Mouse (Mus musculus) erythroblast, embryonic 14.5 days (primary cell): ENCODE data around the gene Evl. TPM values are rescaled to one million over a fixed set of nuclear protein-coding genes. Genes with fewer than 3 reads are reported as not detected.
"Not testable (repeated sequence)": the region's sequence is repeated elsewhere in the genome, so short reads cannot be mapped to it uniquely, and the experiment has no call there.

ENCODE experiments used
- H3K27me3 ChIP-seq: 2 replicates; pipeline ENCODE4 v1.6.1; 2012; ENCODE audit warnings: inconsistent platforms; ENCODE audit not compliant: control insufficient read depth
- H3K36me3 ChIP-seq: 2 replicates; pipeline ENCODE4 v1.6.1; 2012; ENCODE audit warnings: mild to moderate bottlenecking, inconsistent platforms; ENCODE audit not compliant: control insufficient read depth
- H3K4me1 ChIP-seq: 2 replicates; pipeline ENCODE4 v1.6.1; 2012; ENCODE audit warnings: inconsistent platforms; ENCODE audit not compliant: control insufficient read depth
- H3K4me3 ChIP-seq: replicated peaks from 2 replicates; pipeline ENCODE3; 2012; ENCODE audit warnings: moderate library complexity, mild to moderate bottlenecking, inconsistent platforms
- H3K9me3 ChIP-seq: 2 replicates; pipeline ENCODE4 v1.6.1; 2012; ENCODE audit warnings: low read length, inconsistent platforms, mixed read lengths; ENCODE audit not compliant: control insufficient read depth
- GATA1 ChIP-seq: IDR thresholded peaks from 2 replicates; pipeline ENCODE4 v1.6.1; 2012; ENCODE audit warnings: low read length, inconsistent platforms, mixed read lengths
- TAL1 ChIP-seq: IDR thresholded peaks from 3 replicates; pipeline ENCODE4 v1.6.1; 2012; ENCODE audit warnings: low read length, inconsistent platforms, mixed read lengths
- polyA plus RNA-seq: library from polyadenylated mRNA; stranded (reverse); fragments of >175 nt; gene quantifications from 2 replicates; pipeline ENCODE4 v1.2.3, GENCODE M21; 2012

Gene Evl
- polyA plus RNA-seq: 1.6 and 1.9 TPM in 2 replicates

- H3K36me3 ChIP-seq: no peaks in the 10 kb centered on the region
- H3K9me3 ChIP-seq: no peaks in the 10 kb centered on the region
- TF ChIP-seq GATA1: no peak
- no peak for TF ChIP-seq TAL1
- peak within 1 kb of the TSS; percentile 63 for H3K4me3 ChIP-seq
- peaks cover 6% of the 10 kb centered on the region for H3K4me1 ChIP-seq
- peaks cover 46% of the 10 kb centered on the region for H3K27me3 ChIP-seq
These were observed at the start of gene Evl for GRCm38 (mm10) chr12:108554120-108554841. TSS of gene Evl (plus strand) at chr12:108554720.

GRCm38 (mm10) chr12:108505846-108506245, 48.7 kb upstream of the Evl start:
- TF ChIP-seq GATA1: no peak
- no peak for TF ChIP-seq TAL1
- Histone ChIP-seq H3K4me1 (peaks cover 7% of the 10 kb centered on the region), H3K4me3 (no peak overlapping the region), H3K9me3 (no peaks in the 10 kb centered on the region), H3K36me3 (no peaks in the 10 kb centered on the region), H3K27me3 (peaks cover 2% of the 10 kb centered on the region; the same call in 1 of the 2 replicates)

DNA sequence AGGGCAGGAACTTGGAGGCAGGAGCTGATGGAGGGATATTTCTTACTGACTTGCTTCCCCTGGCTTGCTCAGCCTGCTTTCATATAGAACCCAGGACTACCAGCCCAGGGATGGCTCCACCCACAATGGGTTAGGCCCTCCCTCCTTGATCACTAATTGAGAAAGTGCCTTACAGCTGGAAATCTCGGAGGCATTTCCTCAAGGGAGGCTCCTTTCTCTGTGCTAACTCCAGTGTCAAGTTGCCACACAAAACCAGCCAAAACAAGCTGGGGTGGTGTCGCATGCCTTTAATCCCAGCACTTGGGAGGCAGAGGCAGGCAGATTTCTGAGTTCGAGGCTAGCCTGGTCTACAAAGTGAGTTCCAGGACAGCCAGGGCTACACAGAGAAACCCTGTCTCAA, 47.5 kb upstream of the Evl start:
- H3K27me3 ChIP-seq: not testable (repeated sequence)

GRCm38 (mm10) chr12:108510571-108510970, 43.9 kb upstream of the Evl start:
- no peaks in the 10 kb centered on the region for H3K27me3 ChIP-seq
- TF ChIP-seq GATA1 (no peak), TAL1 (no peak)
- H3K36me3 ChIP-seq: no peaks in the 10 kb centered on the region
- no peaks in the 10 kb centered on the region for H3K4me1 ChIP-seq
- no peak overlapping the region for H3K4me3 ChIP-seq
- no peaks in the 10 kb centered on the region for H3K9me3 ChIP-seq

More for the DNA sequence above, 47.5 kb upstream of the Evl start:
- H3K4me3 ChIP-seq, H3K4me1 ChIP-seq, H3K36me3 ChIP-seq, H3K9me3 ChIP-seq: not testable (repeated sequence)

GRCm38 (mm10) chr12:108511009-108511408, 43.5 kb upstream of the Evl start:
- no peak for TF ChIP-seq GATA1
- TF ChIP-seq TAL1: no peak
- Histone ChIP-seq H3K4me1 (no peaks in the 10 kb centered on the region), H3K27me3 (no peaks in the 10 kb centered on the region), H3K36me3 (no peaks in the 10 kb centered on the region), H3K4me3 (no peak overlapping the region), H3K9me3 (no peaks in the 10 kb centered on the region)

DNA sequence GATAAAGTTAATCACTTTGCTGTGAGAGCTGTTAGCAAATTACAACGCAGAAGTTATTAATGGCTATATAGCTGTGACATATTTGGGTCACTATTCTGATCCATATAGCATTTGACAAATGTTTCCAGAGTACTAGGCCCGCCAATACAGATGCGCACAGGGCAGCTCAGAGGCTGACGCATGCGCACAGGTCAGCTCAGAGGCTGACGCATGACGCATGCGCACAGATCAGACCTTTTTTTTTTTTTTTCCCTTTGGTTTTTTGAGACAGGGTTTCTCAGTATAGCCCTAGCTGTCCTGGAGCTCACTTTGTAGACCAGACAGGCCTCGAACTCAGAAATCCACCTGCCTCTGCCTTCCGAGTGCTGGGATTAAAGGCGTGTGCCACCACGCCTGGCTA, 39.1 kb upstream of the Evl start:
- no peaks in the 10 kb centered on the region for H3K9me3 ChIP-seq
- H3K27me3 ChIP-seq: no peaks in the 10 kb centered on the region
- no peaks in the 10 kb centered on the region for H3K4me1 ChIP-seq
- H3K36me3 ChIP-seq: no peaks in the 10 kb centered on the region
- TF ChIP-seq GATA1 (no peak), TAL1 (no peak)
- H3K4me3 ChIP-seq: no peak overlapping the region

DNA sequence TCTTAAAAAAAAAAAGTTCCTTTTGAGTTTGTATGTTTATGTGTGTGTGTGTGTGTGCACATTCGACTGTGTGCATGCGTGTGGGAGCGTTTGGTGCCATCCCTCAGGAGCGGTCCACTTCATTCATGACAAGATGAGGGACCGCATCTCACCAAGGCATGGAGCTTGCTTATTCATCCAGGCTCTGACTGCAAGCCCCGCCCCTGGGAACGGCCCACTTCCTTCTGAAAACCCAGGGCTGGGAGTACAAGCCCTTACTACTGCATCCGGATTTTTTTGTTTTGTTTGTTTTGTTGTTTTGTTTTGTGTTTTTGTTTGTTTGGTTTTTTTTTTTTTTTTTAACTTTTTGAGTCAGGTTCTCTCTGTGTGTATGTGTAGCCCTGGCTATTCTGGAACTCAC, 35.1 kb upstream of the Evl start:
- no peak for TF ChIP-seq TAL1
- TF ChIP-seq GATA1: no peak
- Histone ChIP-seq H3K36me3 (no peaks in the 10 kb centered on the region), H3K27me3 (no peaks in the 10 kb centered on the region), H3K4me3 (no peak overlapping the region), H3K9me3 (no peaks in the 10 kb centered on the region), H3K4me1 (no peaks in the 10 kb centered on the region)

- no peak for TF ChIP-seq GATA1
- no peak for TF ChIP-seq TAL1
- Histone ChIP-seq H3K9me3 (no peaks in the 10 kb centered on the region), H3K4me1 (no peaks in the 10 kb centered on the region), H3K27me3 (no peaks in the 10 kb centered on the region), H3K36me3 (no peaks in the 10 kb centered on the region), H3K4me3 (no peak overlapping the region)
These were observed 25.3 kb upstream of the Evl start for GRCm38 (mm10) chr12:108529214-108529613.

DNA sequence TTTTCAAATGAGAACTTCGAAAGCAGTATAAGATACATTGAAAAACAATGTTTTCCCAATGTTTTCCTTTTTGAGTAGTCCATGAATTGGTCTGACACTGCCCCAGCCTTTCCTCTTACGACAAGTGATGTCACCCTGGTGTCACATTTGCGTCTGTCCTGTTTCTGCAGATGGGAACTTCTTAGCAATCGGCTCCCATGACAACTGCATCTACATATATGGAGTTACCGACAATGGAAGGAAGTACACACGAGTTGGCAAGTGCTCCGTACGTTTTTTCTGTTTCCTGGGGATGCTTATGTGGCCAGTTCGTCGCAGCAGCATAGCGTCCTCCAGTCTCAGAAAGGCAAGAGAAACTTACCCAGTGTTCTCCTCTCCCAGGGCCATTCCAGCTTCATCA, 20.0 kb upstream of the Evl start:
- H3K9me3 ChIP-seq: no peaks in the 10 kb centered on the region

DNA sequence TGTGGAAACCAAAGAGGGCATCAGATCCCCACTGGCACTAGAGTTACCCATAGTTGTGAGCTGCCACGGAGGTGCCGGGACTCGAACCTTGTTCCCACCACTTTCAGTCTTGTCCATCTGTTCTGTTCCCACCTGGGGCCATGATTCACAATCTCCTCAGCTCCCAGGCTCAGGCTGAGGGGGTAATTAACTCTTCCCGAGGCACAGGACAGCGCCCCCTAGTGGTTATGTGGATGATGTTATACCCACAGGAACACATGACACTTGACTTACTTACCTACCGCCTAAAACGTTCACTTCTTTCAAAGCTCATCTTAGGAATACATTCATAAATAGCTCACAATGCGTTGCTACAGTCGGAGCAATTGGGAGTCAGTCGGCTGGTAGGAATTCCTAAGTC, 18.1 kb upstream of the Evl start:
- TF ChIP-seq TAL1: no peak
- Histone ChIP-seq H3K4me1 (no peaks in the 10 kb centered on the region), H3K4me3 (no peak overlapping the region), H3K36me3 (no peaks in the 10 kb centered on the region), H3K9me3 (no peaks in the 10 kb centered on the region), H3K27me3 (no peaks in the 10 kb centered on the region)

More for the DNA sequence above, 20.0 kb upstream of the Evl start:
- TF ChIP-seq TAL1: no peak
- TF ChIP-seq GATA1: no peak
- Histone ChIP-seq H3K36me3 (no peaks in the 10 kb centered on the region), H3K4me1 (no peaks in the 10 kb centered on the region), H3K4me3 (no peak overlapping the region), H3K27me3 (no peaks in the 10 kb centered on the region)
